Mouse (Mus musculus): ENCODE results near the gene Slc38a2. TPM values are rescaled to one million over a fixed set of nuclear protein-coding genes. Genes with fewer than 3 reads are reported as not detected.

The Slc38a2 gene
- polyA plus RNA-seq, 1 experiment from 2014 or later, result 184 TPM

DNA sequence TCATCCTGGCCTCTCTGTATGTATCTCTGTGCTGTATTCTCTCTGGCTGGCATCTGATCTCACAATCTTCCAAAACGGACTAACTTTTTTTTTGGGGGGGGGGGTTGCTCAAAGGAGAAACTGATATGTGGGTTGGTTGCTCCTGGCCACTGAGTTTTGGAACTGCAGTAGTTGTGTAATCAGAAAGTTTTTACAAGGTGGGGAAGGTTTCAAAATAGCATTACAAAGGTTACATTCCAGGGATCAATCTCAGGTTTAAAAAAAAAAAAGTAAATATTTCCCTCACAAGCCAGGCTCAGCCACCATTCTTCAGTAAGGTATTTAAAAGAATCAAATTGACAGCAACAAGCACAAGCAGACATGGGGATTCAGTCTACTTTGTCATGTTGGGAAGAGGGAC is 25.4 kb downstream of the Slc38a2 start:
- H3K27me3 ChIP-seq, result no peaks in the 10 kb centered on the region
- H3K4me1 ChIP-seq, result peaks cover 3% of the 10 kb centered on the region; the same call in 1 of the 2 replicates
- WGBS, result 62% methylated on average over 1 of the region's 1 CpGs
- no peaks in the 10 kb centered on the region for H3K9me3 ChIP-seq (replicated peaks)
- H3K4me2 ChIP-seq (replicated peaks), result no peak overlapping the region
- H3K27ac ChIP-seq, result no peak overlapping the region
- no peak overlapping the region for H3K4me3 ChIP-seq
- ATAC-seq (ENCODE audit: low FRiP score), result no peak
- H3K36me3 ChIP-seq, result no peaks in the 10 kb centered on the region
- no peak overlapping the region for H3K9ac ChIP-seq

GRCm38 (mm10) chr15:96669721-96670120 is 29.8 kb downstream of the Slc38a2 start:
- Histone ChIP-seq H3K9me3 (replicated peaks) (no peaks in the 10 kb centered on the region), H3K4me2 (replicated peaks) (no peak overlapping the region), H3K4me3 (no peak overlapping the region), H3K36me3 (no peaks in the 10 kb centered on the region), H3K9ac (no peak overlapping the region), H3K4me1 (no peaks in the 10 kb centered on the region), H3K27me3 (no peaks in the 10 kb centered on the region), H3K27ac (no peak overlapping the region)
- no peak for ATAC-seq (ENCODE audit: low FRiP score)
- 87% methylated on average over 6 of the region's 6 CpGs for WGBS

GRCm38 (mm10) chr15:96666663-96667062 is 32.9 kb downstream of the Slc38a2 start:
- Histone ChIP-seq H3K4me3 (peak overlapping the region; percentile 10; the same call in 1 of the 2 replicates), H3K27me3 (no peaks in the 10 kb centered on the region), H3K9me3 (replicated peaks) (no peaks in the 10 kb centered on the region), H3K4me2 (replicated peaks) (peak overlapping the region; percentile 36), H3K9ac (no peak overlapping the region), H3K36me3 (no peaks in the 10 kb centered on the region), H3K4me1 (no peaks in the 10 kb centered on the region), H3K27ac (no peak overlapping the region)
- ATAC-seq (ENCODE audit: low FRiP score), result peak; percentile 58; the same call in 1 of the 2 replicates
- WGBS, result 7% methylated on average over 7 of the region's 7 CpGs

- no peak overlapping the region for H3K4me2 ChIP-seq (replicated peaks)
- peak; percentile 71; the same call in 1 of the 2 replicates for ATAC-seq (ENCODE audit: low FRiP score)
- no peaks in the 10 kb centered on the region for H3K27me3 ChIP-seq
- H3K27ac ChIP-seq, result no peak overlapping the region
- WGBS, result 10% methylated on average over 3 of the region's 3 CpGs
- no peaks in the 10 kb centered on the region for H3K9me3 ChIP-seq (replicated peaks)
- no peaks in the 10 kb centered on the region for H3K36me3 ChIP-seq
- no peak overlapping the region for H3K9ac ChIP-seq
- no peaks in the 10 kb centered on the region for H3K4me1 ChIP-seq
- no peak overlapping the region for H3K4me3 ChIP-seq
Measured at GRCm38 (mm10) chr15:96665889-96666288, 33.6 kb downstream of the Slc38a2 start.

- H3K36me3 ChIP-seq, result no peaks in the 10 kb centered on the region
- H3K27me3 ChIP-seq, result no peaks in the 10 kb centered on the region
- H3K4me1 ChIP-seq, result no peaks in the 10 kb centered on the region
- H3K9ac ChIP-seq, result no peak overlapping the region
- WGBS, result 62% methylated on average over 13 of the region's 13 CpGs
- H3K27ac ChIP-seq, result no peak overlapping the region
- H3K9me3 ChIP-seq (replicated peaks), result no peaks in the 10 kb centered on the region
- ATAC-seq (ENCODE audit: low FRiP score), result no peak
- H3K4me3 ChIP-seq, result no peak overlapping the region
- H3K4me2 ChIP-seq (replicated peaks), result no peak overlapping the region
Measured at GRCm38 (mm10) chr15:96660590-96661141, 38.9 kb downstream of the Slc38a2 start.

DNA sequence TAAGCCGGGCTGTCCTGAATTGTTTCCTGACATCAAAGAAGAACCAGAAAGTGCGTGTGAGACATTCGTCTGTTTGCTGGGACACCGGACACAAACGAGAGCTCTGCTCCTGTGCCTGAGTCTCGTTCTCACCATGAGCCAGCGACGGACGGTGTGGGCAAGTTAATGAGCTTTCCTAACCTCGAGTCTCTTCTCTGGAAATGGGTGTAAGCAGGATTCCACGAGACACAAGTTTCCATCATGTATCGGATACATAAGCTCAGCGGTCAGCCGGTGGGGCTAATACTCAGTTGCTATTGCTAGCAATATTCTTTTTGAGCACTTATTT is 41.3 kb downstream of the Slc38a2 start:
- no peaks in the 10 kb centered on the region for H3K27me3 ChIP-seq
- 88% methylated on average over 14 of the region's 14 CpGs for WGBS
- no peak overlapping the region for H3K4me3 ChIP-seq
- H3K27ac ChIP-seq, result no peak overlapping the region
- no peak overlapping the region for H3K9ac ChIP-seq
- H3K4me2 ChIP-seq (replicated peaks), result no peak overlapping the region
- no peaks in the 10 kb centered on the region for H3K36me3 ChIP-seq
- no peaks in the 10 kb centered on the region for H3K9me3 ChIP-seq (replicated peaks)
- no peak for ATAC-seq (ENCODE audit: low FRiP score)
- no peaks in the 10 kb centered on the region for H3K4me1 ChIP-seq

GRCm38 (mm10) chr15:96657576-96658274 is 41.8 kb downstream of the Slc38a2 start:
- no peaks in the 10 kb centered on the region for H3K27me3 ChIP-seq
- ATAC-seq (ENCODE audit: low FRiP score), result no peak
- H3K9me3 ChIP-seq (replicated peaks), result no peaks in the 10 kb centered on the region
- no peak overlapping the region for H3K4me3 ChIP-seq
- no peak overlapping the region for H3K9ac ChIP-seq
- H3K4me2 ChIP-seq (replicated peaks), result no peak overlapping the region
- no peaks in the 10 kb centered on the region for H3K4me1 ChIP-seq
- 82% methylated on average over 17 of the region's 17 CpGs for WGBS
- H3K27ac ChIP-seq, result no peak overlapping the region
- no peaks in the 10 kb centered on the region for H3K36me3 ChIP-seq

- H3K9me3 ChIP-seq (replicated peaks), result no peaks in the 10 kb centered on the region
- H3K27ac ChIP-seq, result no peak overlapping the region
- no peaks in the 10 kb centered on the region for H3K4me1 ChIP-seq
- WGBS, result 89% methylated on average over 14 of the region's 14 CpGs
- H3K4me3 ChIP-seq, result no peak overlapping the region
- H3K9ac ChIP-seq, result no peak overlapping the region
- no peaks in the 10 kb centered on the region for H3K27me3 ChIP-seq
- no peak overlapping the region for H3K4me2 ChIP-seq (replicated peaks)
- no peaks in the 10 kb centered on the region for H3K36me3 ChIP-seq
- ATAC-seq (ENCODE audit: low FRiP score), result no peak
Measured at GRCm38 (mm10) chr15:96655514-96655913, 44.0 kb downstream of the Slc38a2 start.

DNA sequence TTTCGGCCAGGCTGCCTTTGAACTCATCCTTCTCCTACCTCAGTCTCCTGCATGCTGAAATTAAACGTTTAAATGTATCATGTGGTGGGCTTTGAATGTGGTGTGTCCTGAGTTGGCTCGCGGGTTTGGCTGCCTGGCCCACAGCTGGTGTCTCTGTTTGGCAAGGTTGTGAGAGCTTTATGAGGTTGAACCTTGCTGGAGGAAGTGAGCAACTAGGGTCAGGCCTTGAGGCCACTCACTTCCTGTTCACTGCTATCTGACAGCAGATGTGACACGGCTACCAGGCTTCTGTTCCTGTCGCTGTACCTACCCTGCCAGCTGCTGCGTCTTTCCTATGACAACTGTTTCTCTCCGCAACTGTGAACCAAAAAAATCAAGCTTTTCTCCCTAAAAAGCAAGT is 44.8 kb downstream of the Slc38a2 start:
- H3K4me2 ChIP-seq (replicated peaks), result no peak overlapping the region
- no peaks in the 10 kb centered on the region for H3K9me3 ChIP-seq (replicated peaks)
- ATAC-seq (ENCODE audit: low FRiP score), result no peak
- no peaks in the 10 kb centered on the region for H3K27me3 ChIP-seq
- 76% methylated on average over 8 of the region's 8 CpGs for WGBS
- no peaks in the 10 kb centered on the region for H3K4me1 ChIP-seq
- no peak overlapping the region for H3K9ac ChIP-seq
- H3K4me3 ChIP-seq, result no peak overlapping the region
- H3K27ac ChIP-seq, result no peak overlapping the region
- no peaks in the 10 kb centered on the region for H3K36me3 ChIP-seq

DNA sequence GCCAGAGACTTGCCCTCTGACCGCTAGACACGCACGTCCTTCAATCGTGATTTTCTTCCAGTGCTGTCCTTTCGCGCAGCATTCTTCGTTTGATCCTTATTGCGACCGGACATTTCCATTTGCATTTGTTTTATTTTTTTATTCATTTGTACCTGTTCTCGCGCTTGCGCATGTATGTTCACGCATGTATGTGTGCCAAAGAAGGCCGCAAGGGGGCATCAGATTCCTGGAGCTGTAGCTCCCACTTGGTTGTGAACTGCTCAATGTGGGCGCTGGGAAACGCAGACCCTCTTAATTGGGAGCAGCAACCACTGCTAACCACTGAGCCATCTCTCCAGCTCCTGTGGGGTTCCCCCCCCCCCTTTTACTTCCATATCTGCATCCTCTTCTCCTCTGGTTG is 46.5 kb downstream of the Slc38a2 start:
- Histone ChIP-seq H3K4me2 (replicated peaks) (no peak overlapping the region), H3K9ac (no peak overlapping the region), H3K4me3 (no peak overlapping the region), H3K9me3 (replicated peaks) (no peaks in the 10 kb centered on the region), H3K4me1 (no peaks in the 10 kb centered on the region), H3K27ac (no peak overlapping the region), H3K27me3 (no peaks in the 10 kb centered on the region), H3K36me3 (no peaks in the 10 kb centered on the region)
- ATAC-seq (ENCODE audit: low FRiP score), result no peak
- 93% methylated on average over 16 of the region's 16 CpGs for WGBS

GRCm38 (mm10) chr15:96652531-96652930 is 47.0 kb downstream of the Slc38a2 start:
- no peaks in the 10 kb centered on the region for H3K36me3 ChIP-seq
- H3K4me3 ChIP-seq, result no peak overlapping the region
- no peak overlapping the region for H3K9ac ChIP-seq
- ATAC-seq (ENCODE audit: low FRiP score), result no peak
- H3K9me3 ChIP-seq (replicated peaks), result no peaks in the 10 kb centered on the region
- H3K27me3 ChIP-seq, result no peaks in the 10 kb centered on the region
- WGBS, result 81% methylated on average over 10 of the region's 10 CpGs
- no peak overlapping the region for H3K27ac ChIP-seq
- no peaks in the 10 kb centered on the region; the same call in 1 of the 2 replicates for H3K4me1 ChIP-seq
- no peak overlapping the region for H3K4me2 ChIP-seq (replicated peaks)

GRCm38 (mm10) chr15:96647376-96647775 is 52.2 kb downstream of the Slc38a2 start:
- ATAC-seq (ENCODE audit: low FRiP score), result no peak
- peaks cover 2% of the 10 kb centered on the region; the same call in 1 of the 2 replicates for H3K4me1 ChIP-seq
- no peaks in the 10 kb centered on the region for H3K36me3 ChIP-seq
- 37% methylated on average over 15 of the region's 15 CpGs for WGBS
- no peaks in the 10 kb centered on the region for H3K27me3 ChIP-seq
- no peaks in the 10 kb centered on the region for H3K9me3 ChIP-seq (replicated peaks)
- H3K27ac ChIP-seq, result no peak overlapping the region
- no peak overlapping the region for H3K9ac ChIP-seq
- H3K4me3 ChIP-seq, result no peak overlapping the region
- H3K4me2 ChIP-seq (replicated peaks), result peak overlapping the region; percentile 29; the same call in 1 of the 2 replicates

All from hindbrain, embryonic 12.5 days (tissue).